Mouse (Mus musculus): Measurements from ENCODE around the gene Polr1c. TPM values are rescaled to one million over a fixed set of nuclear protein-coding genes. Genes with fewer than 3 reads are reported as not detected.
A peak's percentile ranks its signal among the peaks of the same experiment; 100 is the strongest.

Gene Polr1c
- polyA plus RNA-seq, 1 experiment: 63.0 TPM

DNA sequence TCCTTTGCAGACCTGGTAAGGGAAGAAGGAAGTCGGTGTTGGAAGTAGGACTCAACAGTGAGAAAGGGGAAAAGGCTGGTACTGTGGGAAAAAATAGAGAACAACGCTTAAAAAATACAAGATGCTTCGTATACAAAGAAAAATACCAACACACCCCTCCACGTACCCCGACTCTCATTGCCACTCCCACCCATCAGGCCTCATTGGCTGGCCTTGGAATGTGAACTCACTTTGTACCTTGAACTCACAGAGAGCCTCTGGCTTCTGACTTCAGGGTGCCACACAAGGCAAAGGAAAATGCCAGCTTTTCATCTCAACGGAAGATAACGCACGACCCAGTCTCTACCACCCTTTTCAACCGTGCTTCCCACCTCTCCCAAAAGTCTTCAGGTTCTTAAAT lies 35.3 kb upstream of the Polr1c start:
- 24% methylated on average over 9 of the region's 9 CpGs for WGBS
- TF ChIP-seq CTCF (conservative IDR thresholded peaks at IDR 0.05; ENCODE audit: insufficient read depth, insufficient read length, low read depth, low read length): no peak
- no peak for TF ChIP-seq POLR2A (IDR thresholded peaks at IDR 0.05; ENCODE audit: low read depth, low read length)
- H3K4me3 ChIP-seq (ENCODE audit: insufficient read depth, low read depth, low read length): no peak overlapping the region

DNA sequence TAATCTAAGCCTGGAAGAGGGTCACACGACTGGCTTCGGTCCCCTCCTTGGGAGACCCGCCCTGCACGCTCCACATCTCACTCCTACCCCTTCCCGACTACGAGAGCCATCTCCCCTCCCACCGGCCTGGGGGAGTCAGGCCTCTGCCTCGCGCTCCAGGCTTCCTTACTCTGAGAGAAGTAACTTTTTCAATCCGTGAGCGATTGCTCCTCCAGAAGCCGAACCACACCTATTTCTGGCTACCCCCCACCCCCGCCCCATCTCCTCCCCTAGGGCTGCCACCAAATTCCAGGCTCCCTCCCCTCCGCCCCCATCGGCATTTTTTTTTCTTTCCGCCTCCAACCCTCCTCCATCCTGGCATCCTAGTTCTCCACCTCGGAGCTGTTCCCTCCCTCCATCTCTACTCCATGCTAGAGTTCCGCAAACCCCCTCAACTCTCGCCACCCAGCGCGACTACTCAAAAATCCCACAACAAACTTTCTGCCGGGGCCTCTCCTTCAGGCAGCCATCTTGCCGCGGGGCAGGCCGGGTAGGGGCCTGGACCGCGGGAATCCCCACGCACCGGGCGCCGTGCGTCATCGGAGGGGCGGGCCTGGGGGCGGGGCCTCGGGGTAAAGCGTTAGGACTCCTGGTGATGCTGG lies 34.7 kb upstream of the Polr1c start, which contains the start of gene Tjap1:
Gene Tjap1 (minus strand): TSS at position 544 of the 641 bp plus-strand sequence.
- peak; percentile 94 for DNase-seq
- WGBS: under 1% methylated on average over 37 of the region's 37 CpGs
- TF ChIP-seq CTCF (conservative IDR thresholded peaks at IDR 0.05; ENCODE audit: insufficient read depth, insufficient read length, low read depth, low read length) (no peak), POLR2A (IDR thresholded peaks at IDR 0.05; ENCODE audit: low read depth, low read length) (no peak)
- Histone ChIP-seq H3K4me3 (ENCODE audit: insufficient read depth, low read depth, low read length) (peak within 1 kb of the TSS; percentile 94), H3K27ac (ENCODE audit: insufficient read depth, low read depth, low read length) (peak within 1 kb of the TSS; percentile 75), H3K27me3 (replicated peaks; ENCODE audit: control insufficient read depth, insufficient read depth, low read length) (no peaks in the 10 kb centered on the region), H3K36me3 (ENCODE audit: control insufficient read depth, insufficient read depth, low read length) (no peaks in the 10 kb centered on the region), H3K4me1 (ENCODE audit: control insufficient read depth, insufficient read depth, low read length) (peaks cover 10% of the 10 kb centered on the region; the same call in 1 of the 2 replicates)

More for the DNA sequence above, 35.3 kb upstream of the Polr1c start:
- DNase-seq: no peak
- H3K27ac ChIP-seq (ENCODE audit: insufficient read depth, low read depth, low read length): peak overlapping the region; percentile 75
- no peaks in the 10 kb centered on the region for H3K27me3 ChIP-seq (replicated peaks; ENCODE audit: control insufficient read depth, insufficient read depth, low read length)
- H3K36me3 ChIP-seq (ENCODE audit: control insufficient read depth, insufficient read depth, low read length): no peaks in the 10 kb centered on the region
- H3K4me1 ChIP-seq (ENCODE audit: control insufficient read depth, insufficient read depth, low read length): peaks cover 10% of the 10 kb centered on the region; the same call in 1 of the 2 replicates

DNA sequence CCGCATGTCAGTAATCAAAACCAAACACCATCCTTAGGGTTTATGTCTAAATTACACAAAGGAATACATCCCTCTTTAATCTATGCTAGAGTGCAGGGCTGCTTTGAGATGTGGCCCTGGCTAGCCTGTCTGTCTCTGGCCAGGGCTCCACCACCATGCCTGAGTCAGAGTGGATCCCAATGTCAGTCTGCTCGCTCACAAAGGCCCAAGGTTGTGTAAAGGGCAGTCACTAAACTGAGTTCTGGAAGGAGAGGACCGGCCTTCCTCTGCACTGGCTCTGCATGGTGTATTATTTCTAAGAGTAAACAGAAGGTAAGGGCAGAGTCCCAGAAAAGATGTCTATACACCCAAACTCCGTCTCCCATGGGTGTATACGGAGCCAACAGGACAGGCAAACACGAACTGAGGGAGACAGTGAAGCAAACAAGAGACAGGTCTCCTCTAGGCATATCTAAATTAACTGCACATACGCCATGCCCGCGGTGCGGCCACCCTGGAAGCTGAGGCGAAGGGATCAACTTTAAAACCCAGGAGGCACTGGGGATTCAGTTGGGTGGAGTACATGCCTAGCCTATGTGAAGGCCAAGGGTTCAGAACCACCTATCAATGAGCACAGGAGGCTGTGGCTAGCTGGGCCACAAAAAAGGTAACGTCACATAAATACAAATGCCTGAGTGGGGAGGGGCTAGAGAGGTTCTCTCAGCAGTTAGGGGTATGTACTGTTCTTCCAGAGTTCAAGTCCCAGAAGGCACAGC lies 30.3 kb upstream of the Polr1c start:
- Histone ChIP-seq H3K36me3 (ENCODE audit: control insufficient read depth, insufficient read depth, low read length) (no peaks in the 10 kb centered on the region), H3K27ac (ENCODE audit: insufficient read depth, low read depth, low read length) (no peak overlapping the region)
- 93% methylated on average over 12 of the region's 12 CpGs for WGBS

DNA sequence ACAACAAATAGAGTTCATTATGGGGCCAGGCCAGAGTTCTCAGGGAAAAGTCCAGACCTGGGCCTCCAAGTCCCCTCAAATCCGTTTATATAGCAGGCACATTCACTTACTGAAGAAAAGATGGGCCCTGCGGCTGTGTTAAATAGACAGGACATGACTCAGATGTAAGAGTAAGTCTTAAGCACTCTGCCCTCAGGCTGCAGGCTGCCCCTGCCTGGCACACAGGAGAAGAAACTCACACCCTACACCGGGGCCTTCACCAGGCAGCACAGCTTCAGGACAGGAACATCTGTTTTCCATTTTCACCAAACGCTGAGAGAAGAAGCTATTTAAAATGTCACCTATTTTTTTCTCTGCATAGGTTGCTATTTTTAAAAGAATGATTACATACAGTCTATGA lies 29.7 kb upstream of the Polr1c start:
- no peak overlapping the region for H3K4me3 ChIP-seq (ENCODE audit: insufficient read depth, low read depth, low read length)
- no peaks in the 10 kb centered on the region for H3K27me3 ChIP-seq (replicated peaks; ENCODE audit: control insufficient read depth, insufficient read depth, low read length)
- H3K4me1 ChIP-seq (ENCODE audit: control insufficient read depth, insufficient read depth, low read length): peaks cover 10% of the 10 kb centered on the region; the same call in 1 of the 2 replicates
- WGBS: 75% methylated on average over 4 of the region's 4 CpGs
- no peak for DNase-seq
- TF ChIP-seq CTCF (conservative IDR thresholded peaks at IDR 0.05; ENCODE audit: insufficient read depth, insufficient read length, low read depth, low read length) (no peak), POLR2A (IDR thresholded peaks at IDR 0.05; ENCODE audit: low read depth, low read length) (no peak)
- no peaks in the 10 kb centered on the region for H3K36me3 ChIP-seq (ENCODE audit: control insufficient read depth, insufficient read depth, low read length)
- no peak overlapping the region for H3K27ac ChIP-seq (ENCODE audit: insufficient read depth, low read depth, low read length)

More for the DNA sequence above, 30.3 kb upstream of the Polr1c start:
- DNase-seq: no peak
- no peaks in the 10 kb centered on the region for H3K27me3 ChIP-seq (replicated peaks; ENCODE audit: control insufficient read depth, insufficient read depth, low read length)
- H3K4me3 ChIP-seq (ENCODE audit: insufficient read depth, low read depth, low read length): no peak overlapping the region
- TF ChIP-seq POLR2A (IDR thresholded peaks at IDR 0.05; ENCODE audit: low read depth, low read length) (no peak), CTCF (conservative IDR thresholded peaks at IDR 0.05; ENCODE audit: insufficient read depth, insufficient read length, low read depth, low read length) (no peak)
- H3K4me1 ChIP-seq (ENCODE audit: control insufficient read depth, insufficient read depth, low read length): peaks cover 10% of the 10 kb centered on the region; the same call in 1 of the 2 replicates

DNA sequence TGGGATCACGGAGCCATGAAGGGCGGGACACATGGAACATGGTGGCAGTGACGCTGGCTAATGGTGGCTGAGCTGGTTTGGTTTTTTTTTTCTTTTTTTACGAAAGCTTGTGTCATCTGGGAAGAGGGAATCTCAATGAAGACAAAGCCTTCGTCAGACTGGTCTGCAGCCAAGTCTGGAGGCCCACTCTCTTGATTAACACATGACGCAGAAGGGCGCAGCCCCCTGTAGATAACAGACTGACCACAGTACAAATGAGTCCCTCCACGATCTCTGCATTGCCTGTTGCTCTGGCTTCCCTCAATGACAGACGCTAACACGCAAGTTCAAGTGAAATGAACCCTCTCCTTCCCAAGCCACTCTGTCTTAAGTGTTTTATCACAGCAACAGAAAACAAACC lies 27.7 kb upstream of the Polr1c start:
- WGBS: 89% methylated on average over 10 of the region's 10 CpGs
- Histone ChIP-seq H3K4me1 (ENCODE audit: control insufficient read depth, insufficient read depth, low read length) (no peaks in the 10 kb centered on the region), H3K36me3 (ENCODE audit: control insufficient read depth, insufficient read depth, low read length) (no peaks in the 10 kb centered on the region), H3K27ac (ENCODE audit: insufficient read depth, low read depth, low read length) (no peak overlapping the region), H3K4me3 (ENCODE audit: insufficient read depth, low read depth, low read length) (no peak overlapping the region), H3K27me3 (replicated peaks; ENCODE audit: control insufficient read depth, insufficient read depth, low read length) (no peaks in the 10 kb centered on the region)
- TF ChIP-seq POLR2A (IDR thresholded peaks at IDR 0.05; ENCODE audit: low read depth, low read length): no peak
- TF ChIP-seq CTCF (conservative IDR thresholded peaks at IDR 0.05; ENCODE audit: insufficient read depth, insufficient read length, low read depth, low read length): no peak
- DNase-seq: no peak

DNA sequence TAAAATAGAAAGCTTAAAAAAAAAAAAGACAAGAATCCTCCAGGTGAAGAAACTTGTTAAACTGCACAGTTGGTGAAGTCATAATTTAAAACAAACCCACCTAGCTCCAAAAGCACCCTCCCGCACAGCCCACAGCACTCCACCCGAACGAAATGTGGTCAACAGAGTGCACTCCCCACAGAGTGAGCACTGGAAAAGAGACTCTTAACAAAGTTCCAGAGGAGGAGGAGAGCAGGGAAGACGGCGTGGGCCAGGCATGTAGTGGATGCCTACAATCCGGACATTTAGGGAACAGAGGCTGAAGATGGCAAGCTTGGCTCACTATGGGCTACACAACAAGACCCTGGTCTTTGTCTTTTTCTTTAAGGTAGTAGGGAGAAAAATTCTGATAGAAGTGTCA lies 27.2 kb upstream of the Polr1c start:
- H3K27me3 ChIP-seq (replicated peaks; ENCODE audit: control insufficient read depth, insufficient read depth, low read length): no peaks in the 10 kb centered on the region
- no peaks in the 10 kb centered on the region for H3K36me3 ChIP-seq (ENCODE audit: control insufficient read depth, insufficient read depth, low read length)
- TF ChIP-seq POLR2A (IDR thresholded peaks at IDR 0.05; ENCODE audit: low read depth, low read length) (no peak), CTCF (conservative IDR thresholded peaks at IDR 0.05; ENCODE audit: insufficient read depth, insufficient read length, low read depth, low read length) (no peak)
- DNase-seq: no peak
- 87% methylated on average over 6 of the region's 6 CpGs for WGBS
- no peak overlapping the region for H3K4me3 ChIP-seq (ENCODE audit: insufficient read depth, low read depth, low read length)
- no peak overlapping the region for H3K27ac ChIP-seq (ENCODE audit: insufficient read depth, low read depth, low read length)
- 0 out of 2 replicates have a peak, but pooled peaks cover 3% of the 10 kb centered on the region for H3K4me1 ChIP-seq (ENCODE audit: control insufficient read depth, insufficient read depth, low read length)

DNA sequence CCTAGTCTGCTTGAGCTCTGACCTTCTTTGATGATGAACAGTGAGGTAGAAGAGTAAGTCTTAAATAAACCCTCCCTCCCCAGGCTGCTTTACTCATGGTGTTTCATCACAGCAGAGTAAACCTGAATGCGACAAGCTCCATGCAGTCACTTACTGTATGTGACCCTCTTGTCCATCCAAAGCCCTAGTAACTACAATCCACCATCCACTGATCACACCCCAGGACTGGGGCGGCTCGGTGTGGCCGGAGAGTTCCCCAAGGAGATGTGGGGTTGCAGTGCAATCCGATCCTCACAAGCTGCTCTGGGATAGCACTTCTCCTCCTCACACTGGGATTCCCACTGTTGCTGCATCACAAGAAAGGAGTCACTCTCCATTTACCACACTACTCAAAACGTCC lies 26.6 kb upstream of the Polr1c start:
- H3K4me1 ChIP-seq (ENCODE audit: control insufficient read depth, insufficient read depth, low read length): 0 out of 2 replicates have a peak, but pooled peaks cover 3% of the 10 kb centered on the region
- no peaks in the 10 kb centered on the region for H3K27me3 ChIP-seq (replicated peaks; ENCODE audit: control insufficient read depth, insufficient read depth, low read length)
- DNase-seq: no peak
- H3K27ac ChIP-seq (ENCODE audit: insufficient read depth, low read depth, low read length): no peak overlapping the region
- no peaks in the 10 kb centered on the region for H3K36me3 ChIP-seq (ENCODE audit: control insufficient read depth, insufficient read depth, low read length)
- TF ChIP-seq CTCF (conservative IDR thresholded peaks at IDR 0.05; ENCODE audit: insufficient read depth, insufficient read length, low read depth, low read length) (no peak), POLR2A (IDR thresholded peaks at IDR 0.05; ENCODE audit: low read depth, low read length) (no peak)
- WGBS: 69% methylated on average over 6 of the region's 6 CpGs
- no peak overlapping the region for H3K4me3 ChIP-seq (ENCODE audit: insufficient read depth, low read depth, low read length)
